Mouse (Mus musculus): ENCODE data around the gene Nln. TPM values are rescaled to one million over a fixed set of nuclear protein-coding genes. Genes with fewer than 3 reads are reported as not detected.
A peak's percentile ranks its signal among the peaks of the same experiment; 100 is the strongest.

The Nln gene
- polyA plus RNA-seq, 1 experiment from 2014 or later: 20.9 TPM

- Histone ChIP-seq H3K27me3 (replicated peaks; ENCODE audit: control insufficient read depth, insufficient read depth, low read length) (no peaks in the 10 kb centered on the region), H3K4me3 (ENCODE audit: low read depth, low read length) (no peak overlapping the region), H3K4me2 (no peak overlapping the region), H3K4me1 (replicated peaks; ENCODE audit: control insufficient read depth, insufficient read depth, low read length) (peaks cover 16% of the 10 kb centered on the region), H3K9me3 (ENCODE audit: control insufficient read depth, low read length) (no peaks in the 10 kb centered on the region), H3K9ac (ENCODE audit: low read depth, low read length) (no peak overlapping the region), H3K27ac (ENCODE audit: low read depth, low read length) (no peak overlapping the region), H3K36me3 (ENCODE audit: control insufficient read depth, insufficient read depth, low read length) (no peaks in the 10 kb centered on the region)
- ATAC-seq (replicated peaks; ENCODE audit: low FRiP score): no peak
- DNase-seq (ENCODE audit: low spot score): no peak
- WGBS: 91% methylated on average over 8 of the region's 8 CpGs
Observed at GRCm38 (mm10) chr13:104042738-104043137, 66.7 kb downstream of the Nln start.

- Histone ChIP-seq H3K4me3 (ENCODE audit: low read depth, low read length) (no peak overlapping the region), H3K9me3 (ENCODE audit: control insufficient read depth, low read length) (no peaks in the 10 kb centered on the region), H3K27ac (ENCODE audit: low read depth, low read length) (no peak overlapping the region), H3K27me3 (replicated peaks; ENCODE audit: control insufficient read depth, insufficient read depth, low read length) (no peaks in the 10 kb centered on the region), H3K4me2 (no peak overlapping the region), H3K36me3 (ENCODE audit: control insufficient read depth, insufficient read depth, low read length) (no peaks in the 10 kb centered on the region), H3K4me1 (replicated peaks; ENCODE audit: control insufficient read depth, insufficient read depth, low read length) (peaks cover 25% of the 10 kb centered on the region), H3K9ac (ENCODE audit: low read depth, low read length) (no peak overlapping the region)
- no peak for DNase-seq (ENCODE audit: low spot score)
- 81% methylated on average over 7 of the region's 7 CpGs for WGBS
- no peak for ATAC-seq (replicated peaks; ENCODE audit: low FRiP score)
Observed at GRCm38 (mm10) chr13:104041481-104041880, 67.9 kb downstream of the Nln start.

GRCm38 (mm10) chr13:104040950-104041349, 68.5 kb downstream of the Nln start:
- H3K36me3 ChIP-seq (ENCODE audit: control insufficient read depth, insufficient read depth, low read length): no peaks in the 10 kb centered on the region
- no peak overlapping the region for H3K27ac ChIP-seq (ENCODE audit: low read depth, low read length)
- no peak overlapping the region for H3K4me2 ChIP-seq
- DNase-seq (ENCODE audit: low spot score) (no peak), ATAC-seq (replicated peaks; ENCODE audit: low FRiP score) (0 out of 2 replicates have a peak, but pooled peaks have one; percentile 49)
- no peak overlapping the region for H3K4me3 ChIP-seq (ENCODE audit: low read depth, low read length)
- H3K4me1 ChIP-seq (replicated peaks; ENCODE audit: control insufficient read depth, insufficient read depth, low read length): peaks cover 27% of the 10 kb centered on the region
- H3K9ac ChIP-seq (ENCODE audit: low read depth, low read length): no peak overlapping the region
- no peaks in the 10 kb centered on the region for H3K9me3 ChIP-seq (ENCODE audit: control insufficient read depth, low read length)
- WGBS: 44% methylated on average over 4 of the region's 4 CpGs
- no peaks in the 10 kb centered on the region for H3K27me3 ChIP-seq (replicated peaks; ENCODE audit: control insufficient read depth, insufficient read depth, low read length)

- H3K4me2 ChIP-seq: no peak overlapping the region
- H3K4me3 ChIP-seq (ENCODE audit: low read depth, low read length): no peak overlapping the region
- 87% methylated on average over 4 of the region's 4 CpGs for WGBS
- H3K9me3 ChIP-seq (ENCODE audit: control insufficient read depth, low read length): no peaks in the 10 kb centered on the region
- ATAC-seq (replicated peaks; ENCODE audit: low FRiP score) (no peak), DNase-seq (ENCODE audit: low spot score) (no peak)
- no peaks in the 10 kb centered on the region for H3K36me3 ChIP-seq (ENCODE audit: control insufficient read depth, insufficient read depth, low read length)
- no peaks in the 10 kb centered on the region for H3K27me3 ChIP-seq (replicated peaks; ENCODE audit: control insufficient read depth, insufficient read depth, low read length)
- H3K4me1 ChIP-seq (replicated peaks; ENCODE audit: control insufficient read depth, insufficient read depth, low read length): peaks cover 20% of the 10 kb centered on the region
- H3K9ac ChIP-seq (ENCODE audit: low read depth, low read length): no peak overlapping the region
- H3K27ac ChIP-seq (ENCODE audit: low read depth, low read length): no peak overlapping the region
Observed at GRCm38 (mm10) chr13:104039861-104040260, 69.6 kb downstream of the Nln start.

GRCm38 (mm10) chr13:104038891-104039290, 70.5 kb downstream of the Nln start:
- ATAC-seq (replicated peaks; ENCODE audit: low FRiP score): no peak
- 88% methylated on average over 7 of the region's 7 CpGs for WGBS
- no peaks in the 10 kb centered on the region for H3K9me3 ChIP-seq (ENCODE audit: control insufficient read depth, low read length)
- H3K27ac ChIP-seq (ENCODE audit: low read depth, low read length): no peak overlapping the region
- peaks cover 23% of the 10 kb centered on the region for H3K4me1 ChIP-seq (replicated peaks; ENCODE audit: control insufficient read depth, insufficient read depth, low read length)
- H3K36me3 ChIP-seq (ENCODE audit: control insufficient read depth, insufficient read depth, low read length): no peaks in the 10 kb centered on the region
- H3K4me2 ChIP-seq: no peak overlapping the region
- no peak overlapping the region for H3K4me3 ChIP-seq (ENCODE audit: low read depth, low read length)
- H3K9ac ChIP-seq (ENCODE audit: low read depth, low read length): no peak overlapping the region
- no peak for DNase-seq (ENCODE audit: low spot score)
- H3K27me3 ChIP-seq (replicated peaks; ENCODE audit: control insufficient read depth, insufficient read depth, low read length): no peaks in the 10 kb centered on the region

- 78% methylated on average over 7 of the region's 7 CpGs for WGBS
- H3K27ac ChIP-seq (ENCODE audit: low read depth, low read length): no peak overlapping the region
- H3K4me2 ChIP-seq: no peak overlapping the region
- H3K9me3 ChIP-seq (ENCODE audit: control insufficient read depth, low read length): no peaks in the 10 kb centered on the region
- no peaks in the 10 kb centered on the region for H3K36me3 ChIP-seq (ENCODE audit: control insufficient read depth, insufficient read depth, low read length)
- DNase-seq (ENCODE audit: low spot score) (no peak), ATAC-seq (replicated peaks; ENCODE audit: low FRiP score) (no peak)
- no peak overlapping the region for H3K9ac ChIP-seq (ENCODE audit: low read depth, low read length)
- no peaks in the 10 kb centered on the region for H3K27me3 ChIP-seq (replicated peaks; ENCODE audit: control insufficient read depth, insufficient read depth, low read length)
- no peak overlapping the region for H3K4me3 ChIP-seq (ENCODE audit: low read depth, low read length)
- H3K4me1 ChIP-seq (replicated peaks; ENCODE audit: control insufficient read depth, insufficient read depth, low read length): peaks cover 23% of the 10 kb centered on the region
Observed at GRCm38 (mm10) chr13:104038358-104038757, 71.1 kb downstream of the Nln start.

- Histone ChIP-seq H3K4me2 (peak overlapping the region; percentile 27; the same call in 1 of the 2 replicates), H3K27ac (ENCODE audit: low read depth, low read length) (peak overlapping the region; percentile 71), H3K4me3 (ENCODE audit: low read depth, low read length) (no peak overlapping the region), H3K36me3 (ENCODE audit: control insufficient read depth, insufficient read depth, low read length) (no peaks in the 10 kb centered on the region), H3K27me3 (replicated peaks; ENCODE audit: control insufficient read depth, insufficient read depth, low read length) (no peaks in the 10 kb centered on the region), H3K9me3 (ENCODE audit: control insufficient read depth, low read length) (no peaks in the 10 kb centered on the region), H3K4me1 (replicated peaks; ENCODE audit: control insufficient read depth, insufficient read depth, low read length) (peaks cover 25% of the 10 kb centered on the region), H3K9ac (ENCODE audit: low read depth, low read length) (no peak overlapping the region)
- no peak for DNase-seq (ENCODE audit: low spot score)
- peak; percentile 61 for ATAC-seq (replicated peaks; ENCODE audit: low FRiP score)
- WGBS: 61% methylated on average over 9 of the region's 9 CpGs
Observed at GRCm38 (mm10) chr13:104037531-104038290, 71.7 kb downstream of the Nln start.

- no peak for DNase-seq (ENCODE audit: low spot score)
- H3K9me3 ChIP-seq (ENCODE audit: control insufficient read depth, low read length): no peaks in the 10 kb centered on the region
- peak overlapping the region; percentile 34; the same call in 1 of the 2 replicates for H3K9ac ChIP-seq (ENCODE audit: low read depth, low read length)
- peak; percentile 57; the same call in 1 of the 2 replicates for ATAC-seq (replicated peaks; ENCODE audit: low FRiP score)
- H3K4me1 ChIP-seq (replicated peaks; ENCODE audit: control insufficient read depth, insufficient read depth, low read length): peaks cover 29% of the 10 kb centered on the region
- H3K4me2 ChIP-seq: peak overlapping the region; percentile 27; the same call in 1 of the 2 replicates
- no peaks in the 10 kb centered on the region for H3K36me3 ChIP-seq (ENCODE audit: control insufficient read depth, insufficient read depth, low read length)
- no peak overlapping the region for H3K4me3 ChIP-seq (ENCODE audit: low read depth, low read length)
- WGBS: 70% methylated on average over 23 of the region's 23 CpGs
- H3K27me3 ChIP-seq (replicated peaks; ENCODE audit: control insufficient read depth, insufficient read depth, low read length): no peaks in the 10 kb centered on the region
- peak overlapping the region; percentile 71 for H3K27ac ChIP-seq (ENCODE audit: low read depth, low read length)
Observed at GRCm38 (mm10) chr13:104036494-104037290, 72.7 kb downstream of the Nln start.
